Mouse (Mus musculus) gastrocnemius, adult 2 months (tissue): Measurements from ENCODE around the gene BC004004. TPM values are rescaled to one million over a fixed set of nuclear protein-coding genes. Genes with fewer than 3 reads are reported as not detected.
"Not testable (repeated sequence)": the region's sequence is repeated elsewhere in the genome, so short reads cannot be mapped to it uniquely, and the experiment has no call there.

Experiments
- DNase-seq: peaks from one replicate; pipeline ENCODE4 v3.0.0; 2022
- H3K27ac ChIP-seq: fragments of 200-600 bp; 2 replicates; pipeline ENCODE4 v1.8.1; 2022; ENCODE audit warnings: mild to moderate bottlenecking
- H3K4me3 ChIP-seq: fragments of 200-600 bp; 2 replicates; pipeline ENCODE4 v1.8.1; 2022; ENCODE audit warnings: mild to moderate bottlenecking, moderate library complexity
- CTCF ChIP-seq: fragments of 200-600 bp; IDR thresholded peaks from 2 replicates; pipeline ENCODE4 v1.8.1; 2022; ENCODE audit warnings: antibody characterized with exemption, mild to moderate bottlenecking, moderate library complexity
- intact Hi-C: fragments of 180-260 bp; cut with DNase I; formaldehyde crosslinking; loops from one replicate; pipeline ENCODE4 v1.15.1; 2025
- total RNA-seq, 2 experiments: library from RNA; stranded (reverse); gene quantifications; 2 replicates each; pipeline ENCODE4 v1.2.3; 2021

Gene BC004004
- total RNA-seq, 2 experiments from 2014 or later = 110 to 121 TPM

GRCm38 (mm10) chr17:29251608-29252390 lies 16.8 kb upstream of the BC004004 start:
- H3K4me3 ChIP-seq = no peak overlapping the region
- peak overlapping the region; percentile 46; the same call in 1 of the 2 replicates for H3K27ac ChIP-seq
- no peak for TF ChIP-seq CTCF
- peak; percentile 68 for DNase-seq
- intact Hi-C loops = no loop called here

- intact Hi-C loops = no loop called here
- Histone ChIP-seq H3K4me3 (no peak overlapping the region), H3K27ac (peak overlapping the region; percentile 60)
- DNase-seq = no peak
- TF ChIP-seq CTCF = no peak
These were observed 15.4 kb upstream of the BC004004 start for GRCm38 (mm10) chr17:29253236-29253635.

GRCm38 (mm10) chr17:29253684-29254083 lies 14.9 kb upstream of the BC004004 start:
- DNase-seq = no peak
- H3K27ac ChIP-seq = peak overlapping the region; percentile 60
- intact Hi-C loops = no loop called here

GRCm38 (mm10) chr17:29254784-29255183 lies 13.8 kb upstream of the BC004004 start:
- intact Hi-C loops, H3K4me3 ChIP-seq, H3K27ac ChIP-seq, DNase-seq: not testable (repeated sequence)

More at GRCm38 (mm10) chr17:29253684-29254083, 14.9 kb upstream of the BC004004 start:
- no peak overlapping the region for H3K4me3 ChIP-seq
- no peak for TF ChIP-seq CTCF

- H3K4me3 ChIP-seq = no peak overlapping the region
- TF ChIP-seq CTCF = no peak
- DNase-seq = no peak
- H3K27ac ChIP-seq = no peak overlapping the region
- intact Hi-C loops = no loop called here
These were observed 12.1 kb upstream of the BC004004 start for GRCm38 (mm10) chr17:29256507-29256906.

- Histone ChIP-seq H3K4me3 (no peak overlapping the region), H3K27ac (no peak overlapping the region)
- TF ChIP-seq CTCF = no peak
- DNase-seq = no peak
- intact Hi-C loops = no loop called here
These were observed 11.5 kb upstream of the BC004004 start for GRCm38 (mm10) chr17:29257001-29257511.

GRCm38 (mm10) chr17:29258025-29258558 lies 10.5 kb upstream of the BC004004 start:
- no peak for DNase-seq
- intact Hi-C loops = no loop called here
- Histone ChIP-seq H3K4me3 (no peak overlapping the region), H3K27ac (no peak overlapping the region)
- TF ChIP-seq CTCF = no peak

GRCm38 (mm10) chr17:29258921-29259320 lies 9.7 kb upstream of the BC004004 start:
- no peak overlapping the region for H3K27ac ChIP-seq
- DNase-seq = no peak
- intact Hi-C loops = no loop called here
- TF ChIP-seq CTCF = no peak
- H3K4me3 ChIP-seq = no peak overlapping the region

GRCm38 (mm10) chr17:29259489-29259888 lies 9.1 kb upstream of the BC004004 start:
- DNase-seq = peak; percentile 85
- TF ChIP-seq CTCF = peak; percentile 94
- Histone ChIP-seq H3K4me3 (no peak overlapping the region), H3K27ac (no peak overlapping the region; the same call in 1 of the 2 replicates)
- intact Hi-C loops = no loop called here

- Histone ChIP-seq H3K4me3 (no peak overlapping the region), H3K27ac (no peak overlapping the region)
- DNase-seq = peak; percentile 23
- intact Hi-C loops = loop anchor here (5.0 kb wide), 1 partner anchor 252 kb away; no protein-coding TSS in a partner anchor
- no peak for TF ChIP-seq CTCF
These were observed 8.1 kb upstream of the BC004004 start for GRCm38 (mm10) chr17:29260501-29260900.

GRCm38 (mm10) chr17:29261603-29262258 lies 6.9 kb upstream of the BC004004 start:
- H3K4me3 ChIP-seq = no peak overlapping the region
- TF ChIP-seq CTCF = no peak
- intact Hi-C loops = loop anchor here (5.0 kb wide), 1 partner anchor 251 kb away; no protein-coding TSS in a partner anchor
- no peak overlapping the region for H3K27ac ChIP-seq
- no peak for DNase-seq

- Histone ChIP-seq H3K27ac (no peak overlapping the region), H3K4me3 (no peak overlapping the region)
- no peak for TF ChIP-seq CTCF
- DNase-seq = no peak
- intact Hi-C loops = loop anchor here (5.0 kb wide), 1 partner anchor 250 kb away; no protein-coding TSS in a partner anchor
These were observed 6.3 kb upstream of the BC004004 start for GRCm38 (mm10) chr17:29262259-29262649.

GRCm38 (mm10) chr17:29263417-29263816 lies 5.2 kb upstream of the BC004004 start:
- intact Hi-C loops = loop anchor here (5.0 kb wide), 1 partner anchor 249 kb away; no protein-coding TSS in a partner anchor
- Histone ChIP-seq H3K4me3 (peak overlapping the region; percentile 90), H3K27ac (peak overlapping the region; percentile 97)
- no peak for DNase-seq
- TF ChIP-seq CTCF = no peak
